Comparison of ENCODE assay signal across 8 mouse cellular contexts in the genomic region with DNA sequence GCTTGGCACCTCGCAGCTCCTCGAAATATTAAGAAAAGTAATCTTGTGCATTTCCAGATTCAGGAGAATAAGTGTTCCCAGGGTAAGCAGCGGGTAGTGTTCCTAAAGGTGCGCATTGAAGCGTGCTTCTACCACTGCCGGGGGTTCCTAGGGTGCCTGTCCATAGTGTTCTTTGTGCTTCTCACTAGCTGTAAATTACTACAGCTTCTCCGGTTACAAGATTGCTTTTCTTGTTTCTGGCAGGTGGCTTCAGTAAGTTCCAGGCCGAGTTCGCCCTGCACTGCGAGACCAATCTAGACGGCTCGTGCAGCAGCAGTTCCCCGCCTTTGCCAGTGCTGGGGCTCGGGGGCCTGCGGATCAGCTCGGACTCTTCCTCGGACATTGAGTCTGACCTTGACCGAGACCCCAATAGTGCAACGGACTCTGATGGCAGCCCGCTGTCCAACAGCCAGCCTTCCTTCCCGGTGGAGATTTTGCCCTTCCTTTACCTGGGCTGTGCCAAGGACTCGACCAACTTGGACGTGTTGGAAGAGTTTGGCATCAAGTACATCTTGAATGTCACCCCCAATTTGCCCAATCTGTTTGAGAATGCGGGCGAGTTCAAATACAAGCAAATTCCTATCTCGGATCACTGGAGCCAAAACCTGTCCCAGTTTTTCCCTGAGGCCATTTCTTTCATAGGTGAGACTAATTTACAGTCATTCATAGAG. TPM values are rescaled to one million over a fixed set of nuclear protein-coding genes. Genes with fewer than 3 reads are reported as not detected.
DNase-seq lines count a peak whose midpoint lies in the region; ATAC-seq lines count a peak whose summit lies in the region.

No protein-coding gene starts in this region.

- H3K36me3 ChIP-seq in limb, embryonic 13.5 days, result peaks cover 3% of the 10 kb centered on the region; the same call in 1 of the 2 replicates

- H3K9ac ChIP-seq in limb, embryonic 13.5 days, result peak overlapping the region; percentile 86

- peak; percentile 42 to 50 for DNase-seq in cerebellum, postnatal 25 days
- no peak for DNase-seq in cerebellum, adult 9-11 months
- DNase-seq in B cell, adult 2 months, result peak; percentile 30 to 41
- peak; percentile 59 for DNase-seq in embryo, embryonic 10.5 days (ENCODE audit: low spot score)
- peak; percentile 38 for DNase-seq in heart, postnatal 4 days
- DNase-seq in naive thymus-derived CD4-positive, alpha-beta T cell, adult 2 months (ENCODE audit: low read depth), result peak; percentile 56
- DNase-seq in ovary, postnatal 14 days (ENCODE audit: low spot score), result no peak

- peak overlapping the region; percentile 85 for H3K4me2 ChIP-seq in limb, embryonic 13.5 days (replicated peaks)

- H3K4me1 ChIP-seq in limb, embryonic 13.5 days, result peaks cover 62% of the 10 kb centered on the region

- ATAC-seq in limb, embryonic 13.5 days (ENCODE audit: low FRiP score, low read depth), result no peak

- H3K27ac ChIP-seq in limb, embryonic 13.5 days, result peak overlapping the region; percentile 96

- H3K27me3 ChIP-seq in limb, embryonic 13.5 days, result no peaks in the 10 kb centered on the region

- no peaks in the 10 kb centered on the region for H3K9me3 ChIP-seq in limb, embryonic 13.5 days

- peak overlapping the region; percentile 71 for H3K4me3 ChIP-seq in limb, embryonic 13.5 days

- WGBS in limb, embryonic 13.5 days, result under 1% methylated on average over 26 of the region's 26 CpGs

RNA-seq across cellular contexts. Expression of a gene that starts 1.4 kb away (rescaled TPM):
- total RNA-seq in heart, postnatal 4 days (2021), result 10 to 100 TPM; 37.0 to 38.2 TPM
- polyA plus RNA-seq in limb, embryonic 13.5 days (2015; fragmentation: Nextera tagmentation; extraction: Ambion mirVana), result 64.3 and 72.1 TPM in 2 replicates

Comparison
In these comparisons a context has a peak if more than half of its experiments do, and no peak if none do; other contexts are left out.
1. DNase-seq: peak in cerebellum, postnatal 25 days (2 of 2), B cell, adult 2 months (2 of 2), embryo, embryonic 10.5 days (single experiment), heart, postnatal 4 days (single experiment) and naive thymus-derived CD4-positive, alpha-beta T cell, adult 2 months (single experiment); none in cerebellum, adult 9-11 months (single experiment) and ovary, postnatal 14 days (single experiment).